Mouse (Mus musculus) brain, embryonic 14.5 days (tissue): ENCODE data around the gene Chmp4b.

Experiments
- CTCF ChIP-seq: fragments of 200-500 bp; IDR thresholded peaks from 2 replicates; pipeline ENCODE4 v1.5.1; 2012; ENCODE audit warnings: inconsistent platforms, mild to moderate bottlenecking, moderate library complexity, borderline replicate concordance; ENCODE audit not compliant: insufficient read depth, insufficient read length; ENCODE audit errors: extremely low read depth
- POLR2A ChIP-seq: fragments of 200-500 bp; IDR thresholded peaks from 2 replicates; pipeline ENCODE4 v1.6.1; 2012; ENCODE audit warnings: mild to moderate bottlenecking, inconsistent platforms, borderline replicate concordance; ENCODE audit not compliant: poor library complexity, insufficient read depth, insufficient read length, severe bottlenecking; ENCODE audit errors: extremely low read depth

DNA sequence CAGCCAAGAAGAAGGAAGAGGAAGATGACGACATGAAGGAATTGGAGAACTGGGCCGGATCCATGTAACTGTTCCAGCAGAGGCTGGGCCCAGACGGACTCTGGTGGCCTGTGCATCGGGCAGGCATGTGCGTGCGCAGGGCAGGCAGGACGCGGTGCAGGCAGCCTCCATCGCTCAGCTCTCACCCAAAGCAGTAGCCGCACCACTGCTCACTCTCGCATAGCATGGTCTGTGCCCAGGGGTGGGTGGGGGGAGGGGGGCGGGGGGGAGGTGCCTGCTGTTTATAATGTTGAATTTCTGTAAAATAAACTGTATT is 42.4 kb downstream of the Chmp4b start:
- TF ChIP-seq CTCF (no peak), POLR2A (no peak)
